Mouse (Mus musculus) lung, embryonic 16.5 days (tissue): Measurements from ENCODE around the gene Prkar2a. TPM values are rescaled to one million over a fixed set of nuclear protein-coding genes. Genes with fewer than 3 reads are reported as not detected.

ENCODE experiments used
- ATAC-seq: fragments of 200-750 bp; cut with Nextera tagmentation; 2 replicates; pipeline ENCODE4 v1.8.0; 2017; ENCODE audit warnings: low read depth, mild to moderate bottlenecking, moderate library complexity
- H3K27ac ChIP-seq: fragments of 300-500 bp; sonication (generic); 2 replicates; pipeline ENCODE4 v1.5.1; 2014; ENCODE audit warnings: mild to moderate bottlenecking, control low read depth, low read length
- H3K27me3 ChIP-seq: fragments of 300-500 bp; sonication (generic); 2 replicates; pipeline ENCODE4 v1.6.1; 2014; ENCODE audit warnings: low read depth, low read length, mixed read lengths; ENCODE audit not compliant: control insufficient read depth, insufficient read depth
- H3K36me3 ChIP-seq: fragments of 300-500 bp; sonication (generic); 2 replicates; pipeline ENCODE4 v1.6.1; 2014; ENCODE audit warnings: low read length; ENCODE audit not compliant: control insufficient read depth, insufficient read depth
- H3K4me1 ChIP-seq: fragments of 300-500 bp; sonication (generic); replicated peaks from 2 replicates; pipeline ENCODE4 v1.6.1; 2014; ENCODE audit warnings: low read length, mixed read lengths; ENCODE audit not compliant: control insufficient read depth, insufficient read depth
- H3K4me2 ChIP-seq: fragments of 300-500 bp; sonication (generic); 2 replicates; pipeline ENCODE4 v1.6.1; 2014; ENCODE audit warnings: low read depth, low read length, control low read depth
- H3K4me3 ChIP-seq: fragments of 300-500 bp; sonication (generic); 2 replicates; pipeline ENCODE4 v1.5.1; 2014; ENCODE audit warnings: mild to moderate bottlenecking, low read length, control low read depth
- H3K9ac ChIP-seq: fragments of 300-500 bp; sonication (generic); 2 replicates; pipeline ENCODE4 v1.6.1; 2014; ENCODE audit warnings: low read length, control low read depth
- H3K9me3 ChIP-seq: fragments of 300-500 bp; sonication (generic); 2 replicates; pipeline ENCODE4 v1.6.1; 2016; ENCODE audit warnings: low read length; ENCODE audit not compliant: control insufficient read depth
- WGBS: fragments of 180-500 bp; shearing (Covaris S2); extraction: QIAGEN DNeasy Blood & Tissue Kit; methylation state at CpG from one replicate; pipeline ENCODE4 v1.1.7; 2014; 5-methylcytosine and 5-hydroxymethylcytosine counted together
- polyA plus RNA-seq: library from polyadenylated mRNA; unstranded; fragments of >200 nt; fragmentation: Nextera tagmentation; extraction: Ambion mirVana; gene quantifications from 2 replicates; pipeline ENCODE4 v1.2.1, GENCODE M21; 2015

Prkar2a gene
- polyA plus RNA-seq, 1 experiment from 2014 or later: 14.8 TPM

GRCm38 (mm10) chr9:108661677-108662612 lies 27.2 kb upstream of the Prkar2a start, which contains the start of gene Slc25a20:
Gene Slc25a20 (plus strand): TSS chr9:108662088.
- Histone ChIP-seq H3K36me3 (no peaks in the 10 kb centered on the region), H3K4me2 (peak within 1 kb of the TSS; percentile 65), H3K9ac (peak within 1 kb of the TSS; percentile 71), H3K27me3 (no peaks in the 10 kb centered on the region), H3K27ac (peak within 1 kb of the TSS; percentile 21), H3K9me3 (no peaks in the 10 kb centered on the region), H3K4me1 (peaks cover 4% of the 10 kb centered on the region), H3K4me3 (peak within 1 kb of the TSS; percentile 77)
- ATAC-seq: peak; percentile 97
- WGBS: 3% methylated on average over 36 of the region's 37 CpGs

DNA sequence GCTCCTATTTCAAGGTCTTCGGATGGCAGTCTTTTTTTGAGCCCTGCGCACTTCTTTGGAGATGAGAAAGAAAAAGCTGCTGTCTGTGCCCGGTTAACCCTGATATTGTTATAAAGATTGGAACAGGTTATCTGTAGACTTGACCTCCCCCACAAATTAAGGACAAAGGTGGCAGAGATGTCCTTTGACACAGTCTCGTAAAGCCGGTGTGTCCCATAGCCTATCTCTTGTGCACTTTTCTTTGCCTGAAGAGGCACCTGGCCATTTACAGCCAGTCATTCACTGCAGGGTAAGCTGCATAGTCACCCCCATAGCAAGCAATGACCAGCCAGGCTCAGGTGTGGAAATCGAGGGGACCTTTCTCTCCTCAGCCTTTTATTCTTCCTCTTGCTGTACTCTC lies 26.5 kb upstream of the Prkar2a start:
- no peak for ATAC-seq
- WGBS: 30% methylated on average over 6 of the region's 6 CpGs
- Histone ChIP-seq H3K4me1 (peaks cover 4% of the 10 kb centered on the region), H3K9me3 (no peaks in the 10 kb centered on the region), H3K36me3 (no peaks in the 10 kb centered on the region), H3K27ac (peak overlapping the region; percentile 17; the same call in 1 of the 2 replicates), H3K4me2 (peak overlapping the region; percentile 65), H3K9ac (peak overlapping the region; percentile 71), H3K4me3 (peak overlapping the region; percentile 77), H3K27me3 (no peaks in the 10 kb centered on the region)

GRCm38 (mm10) chr9:108669875-108670274 lies 19.2 kb upstream of the Prkar2a start:
- Histone ChIP-seq H3K27me3 (no peaks in the 10 kb centered on the region), H3K9ac (no peak overlapping the region), H3K4me3 (no peak overlapping the region), H3K4me2 (no peak overlapping the region), H3K4me1 (no peaks in the 10 kb centered on the region), H3K36me3 (peaks cover 10% of the 10 kb centered on the region; the same call in 1 of the 2 replicates), H3K27ac (no peak overlapping the region), H3K9me3 (peaks cover 3% of the 10 kb centered on the region; the same call in 1 of the 2 replicates)
- no peak for ATAC-seq
- 51% methylated on average over 8 of the region's 8 CpGs for WGBS

DNA sequence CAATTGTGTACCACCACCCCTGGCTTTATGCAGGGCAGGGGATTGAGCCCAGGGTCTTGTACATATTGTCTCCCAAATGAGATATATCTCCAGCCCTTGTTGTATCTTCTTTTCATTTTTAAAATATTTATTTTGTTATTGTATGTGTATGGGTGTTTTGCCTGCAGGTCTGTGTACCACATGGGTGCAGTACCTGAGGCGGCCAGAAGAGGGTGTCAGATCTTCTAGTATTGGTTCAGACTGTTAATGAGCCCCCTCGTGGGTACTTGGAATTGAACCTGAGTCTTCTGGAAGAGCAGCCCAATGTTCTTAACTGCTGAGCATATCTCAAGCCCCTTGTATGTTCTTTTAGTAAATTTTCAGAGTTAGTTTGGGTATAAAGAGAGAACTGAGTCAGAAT lies 16.0 kb upstream of the Prkar2a start:
- H3K9me3 ChIP-seq: peaks cover 3% of the 10 kb centered on the region; the same call in 1 of the 2 replicates
- no peak overlapping the region for H3K27ac ChIP-seq
- WGBS: 44% methylated on average over 2 of the region's 2 CpGs
- H3K36me3 ChIP-seq: peaks cover 11% of the 10 kb centered on the region
- H3K4me1 ChIP-seq: no peaks in the 10 kb centered on the region
- H3K4me3 ChIP-seq: no peak overlapping the region
- no peaks in the 10 kb centered on the region for H3K27me3 ChIP-seq
- no peak overlapping the region for H3K9ac ChIP-seq
- ATAC-seq: no peak
- no peak overlapping the region for H3K4me2 ChIP-seq

DNA sequence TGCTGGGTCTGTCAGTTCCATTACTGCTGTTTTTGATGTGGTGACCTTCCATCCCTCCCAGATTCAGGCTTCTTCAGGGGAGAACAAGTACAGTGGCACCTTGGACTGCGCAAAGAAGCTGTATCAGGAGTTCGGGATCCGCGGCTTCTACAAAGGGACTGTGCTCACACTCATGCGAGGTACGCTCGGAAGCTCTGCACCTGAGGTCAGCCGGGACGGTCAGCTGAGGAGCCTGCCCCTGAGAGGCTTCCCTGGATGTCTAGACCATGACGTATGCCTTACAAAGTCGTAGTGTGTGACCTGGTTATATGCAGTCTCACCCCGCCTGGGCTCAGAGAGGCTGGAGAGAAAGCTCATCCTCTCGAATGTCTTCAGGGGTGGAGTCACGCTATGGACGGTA lies 9.1 kb upstream of the Prkar2a start:
- Histone ChIP-seq H3K9ac (no peak overlapping the region), H3K4me2 (no peak overlapping the region), H3K27ac (no peak overlapping the region), H3K36me3 (peaks cover 6% of the 10 kb centered on the region; the same call in 1 of the 2 replicates), H3K9me3 (no peaks in the 10 kb centered on the region), H3K27me3 (no peaks in the 10 kb centered on the region), H3K4me3 (no peak overlapping the region), H3K4me1 (no peaks in the 10 kb centered on the region)
- 87% methylated on average over 15 of the region's 15 CpGs for WGBS
- ATAC-seq: no peak

GRCm38 (mm10) chr9:108686475-108686887 lies 2.6 kb upstream of the Prkar2a start:
- ATAC-seq: peak; percentile 67
- Histone ChIP-seq H3K4me3 (no peak overlapping the region), H3K27ac (peak overlapping the region; percentile 10; the same call in 1 of the 2 replicates), H3K9me3 (no peaks in the 10 kb centered on the region), H3K36me3 (peaks cover 2% of the 10 kb centered on the region; the same call in 1 of the 2 replicates), H3K4me2 (no peak overlapping the region), H3K4me1 (peaks cover 2% of the 10 kb centered on the region; the same call in 1 of the 2 replicates), H3K27me3 (no peaks in the 10 kb centered on the region), H3K9ac (no peak overlapping the region)
- 32% methylated on average over 4 of the region's 4 CpGs for WGBS

DNA sequence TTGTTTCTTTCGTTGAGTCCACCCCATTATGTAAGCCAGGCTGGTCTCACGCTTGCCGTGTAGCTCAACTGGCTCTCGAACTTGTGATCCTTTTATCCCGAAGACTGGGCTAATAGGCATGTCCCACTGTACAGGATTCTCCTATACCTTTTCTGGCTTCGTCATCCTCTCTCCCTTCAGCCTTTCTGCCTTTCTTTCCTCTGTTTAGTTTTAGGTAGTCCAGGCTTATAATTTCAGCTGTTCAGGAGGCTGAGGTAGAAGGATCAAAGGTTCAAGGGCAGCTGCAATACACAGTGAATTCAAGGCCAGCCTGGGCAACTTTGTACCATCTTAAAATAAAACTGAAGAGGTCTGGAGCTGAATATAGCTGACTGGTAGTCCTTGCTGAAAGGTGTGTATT lies 1.9 kb upstream of the Prkar2a start:
- ATAC-seq: no peak
- no peak overlapping the region for H3K27ac ChIP-seq
- 68% methylated on average over 6 of the region's 6 CpGs for WGBS
- no peak overlapping the region for H3K9ac ChIP-seq
- H3K36me3 ChIP-seq: no peaks in the 10 kb centered on the region; the same call in 1 of the 2 replicates
- no peaks in the 10 kb centered on the region for H3K27me3 ChIP-seq
- no peak overlapping the region for H3K4me3 ChIP-seq
- H3K9me3 ChIP-seq: no peaks in the 10 kb centered on the region
- H3K4me2 ChIP-seq: no peak overlapping the region
- H3K4me1 ChIP-seq: peaks cover 6% of the 10 kb centered on the region; the same call in 1 of the 2 replicates

GRCm38 (mm10) chr9:108687686-108688085 lies 1.4 kb upstream of the Prkar2a start:
- Histone ChIP-seq H3K36me3 (no peaks in the 10 kb centered on the region; the same call in 1 of the 2 replicates), H3K4me1 (peaks cover 6% of the 10 kb centered on the region; the same call in 1 of the 2 replicates), H3K9ac (no peak overlapping the region), H3K9me3 (no peaks in the 10 kb centered on the region), H3K4me2 (no peak overlapping the region), H3K27me3 (no peaks in the 10 kb centered on the region), H3K27ac (no peak overlapping the region), H3K4me3 (no peak overlapping the region)
- WGBS: 54% methylated on average over 2 of the region's 2 CpGs
- ATAC-seq: no peak

DNA sequence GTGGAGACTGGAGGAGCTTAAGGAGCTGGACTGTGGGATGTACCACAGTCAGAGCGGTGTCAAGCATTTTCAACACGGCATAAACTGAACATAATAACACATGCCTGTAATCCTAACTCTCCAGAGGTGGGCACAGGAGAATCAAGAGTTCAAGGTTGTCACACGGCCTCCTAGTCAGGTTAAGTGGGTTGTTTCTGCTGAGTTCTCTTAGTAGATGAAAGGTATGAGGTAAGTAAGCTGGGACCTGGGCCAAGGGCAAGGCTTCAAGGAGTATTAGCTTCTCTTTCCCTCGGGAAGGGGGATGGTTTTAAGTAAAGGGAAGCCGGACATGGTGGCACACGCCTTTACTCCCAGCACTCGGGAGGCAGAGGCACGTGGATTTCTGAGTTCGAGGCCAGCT lies 663 bp upstream of the Prkar2a start:
- Histone ChIP-seq H3K9ac (no peak overlapping the region), H3K27ac (peak overlapping the region; percentile 0; the same call in 1 of the 2 replicates), H3K27me3 (no peaks in the 10 kb centered on the region), H3K4me1 (peaks cover 11% of the 10 kb centered on the region), H3K36me3 (no peaks in the 10 kb centered on the region; the same call in 1 of the 2 replicates), H3K4me3 (no peak overlapping the region), H3K9me3 (no peaks in the 10 kb centered on the region), H3K4me2 (no peak overlapping the region)
- ATAC-seq: peak; percentile 27; the same call in 1 of the 2 replicates
- 60% methylated on average over 9 of the region's 9 CpGs for WGBS
